Mouse (Mus musculus) retina, postnatal 7 days (tissue): ENCODE data around the gene Bud31.
"Not testable (repeated sequence)": the region's sequence is repeated elsewhere in the genome, so short reads cannot be mapped to it uniquely, and the experiment has no call there.

ENCODE experiments used
- DNase-seq: peaks from one replicate; pipeline ENCODE4 v3.0.0-alpha.2; 2012; ENCODE audit warnings: low read depth, low spot score

Bud31 gene

DNA sequence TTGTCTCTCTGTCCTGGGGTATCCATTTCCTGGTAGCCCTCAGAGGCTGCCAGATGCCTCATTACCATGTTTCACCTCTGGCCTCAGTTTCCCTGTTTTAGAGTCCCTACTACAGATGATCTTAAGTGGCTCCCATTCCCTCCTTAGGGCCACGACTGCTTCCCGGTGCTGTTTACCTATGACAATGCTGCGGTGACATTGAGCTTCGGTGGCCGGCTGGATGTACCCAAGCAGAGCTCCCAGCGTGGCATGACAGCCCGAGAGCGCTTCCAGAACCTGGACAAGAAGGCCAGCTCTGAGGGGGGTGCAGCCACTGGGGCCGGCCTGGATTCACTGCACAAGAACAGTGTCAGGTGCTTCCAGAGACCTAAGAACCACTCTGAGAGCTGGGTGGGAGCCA is 13.6 kb upstream of the Bud31 start:
- no peak for DNase-seq

DNA sequence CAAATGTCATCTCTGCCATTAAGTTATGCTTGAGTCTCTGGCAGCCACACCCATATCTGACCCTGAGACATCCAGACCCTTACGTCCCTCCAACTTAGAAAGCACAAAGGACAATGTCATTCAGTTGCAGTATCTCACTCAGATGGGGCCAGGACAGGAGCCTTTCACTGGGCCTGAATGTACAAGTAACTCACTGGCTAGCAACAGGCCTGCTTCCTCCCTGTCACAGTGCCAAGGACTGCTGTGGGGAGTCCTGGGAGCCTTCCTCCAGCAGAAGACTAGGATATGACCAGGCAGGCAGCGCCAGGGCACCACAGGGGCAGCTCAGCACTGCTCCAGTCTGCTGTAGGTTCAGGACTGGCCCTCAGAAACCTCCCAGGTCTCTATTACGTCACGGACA is 11.0 kb upstream of the Bud31 start:
- no peak for DNase-seq

DNA sequence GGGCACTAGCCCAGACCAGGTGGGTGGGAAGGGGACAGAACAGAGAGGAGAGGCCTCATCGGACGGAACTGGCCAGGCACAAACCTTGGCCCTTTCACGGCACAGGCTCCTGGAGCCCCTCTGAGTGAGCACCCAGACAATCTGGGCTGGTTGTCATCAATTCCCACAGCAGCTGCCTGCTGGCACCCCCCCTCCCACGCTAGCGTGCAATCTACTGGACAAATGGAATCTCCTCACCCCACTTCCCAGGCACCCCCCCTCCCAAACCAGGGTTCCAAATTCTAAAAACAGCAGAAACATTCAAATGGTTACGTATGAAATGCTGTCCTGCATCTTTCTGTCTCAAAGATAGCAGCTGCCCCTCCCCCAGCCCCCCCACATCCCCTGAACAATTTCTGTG is 10.4 kb upstream of the Bud31 start:
- not testable (repeated sequence) for DNase-seq

DNA sequence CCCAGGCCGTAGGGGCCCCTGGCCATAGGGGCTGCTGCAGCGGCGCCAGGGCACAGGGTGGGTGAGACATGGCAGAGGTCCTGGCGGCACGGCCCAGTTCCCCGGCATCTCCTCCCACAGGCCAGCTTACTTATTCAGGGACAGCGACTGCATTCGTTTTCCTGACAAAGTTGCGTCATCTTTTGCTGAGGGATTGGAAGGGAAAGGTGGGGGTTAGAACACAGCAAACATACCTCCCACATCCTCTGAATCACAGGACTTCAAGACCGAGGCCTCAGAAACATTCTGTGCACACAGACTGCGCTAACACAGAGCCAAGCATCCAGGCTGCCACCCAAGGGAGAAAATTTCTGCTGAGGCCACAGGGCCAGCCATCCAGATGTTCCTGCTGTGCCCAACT is 10.0 kb upstream of the Bud31 start:
- DNase-seq: no peak

DNA sequence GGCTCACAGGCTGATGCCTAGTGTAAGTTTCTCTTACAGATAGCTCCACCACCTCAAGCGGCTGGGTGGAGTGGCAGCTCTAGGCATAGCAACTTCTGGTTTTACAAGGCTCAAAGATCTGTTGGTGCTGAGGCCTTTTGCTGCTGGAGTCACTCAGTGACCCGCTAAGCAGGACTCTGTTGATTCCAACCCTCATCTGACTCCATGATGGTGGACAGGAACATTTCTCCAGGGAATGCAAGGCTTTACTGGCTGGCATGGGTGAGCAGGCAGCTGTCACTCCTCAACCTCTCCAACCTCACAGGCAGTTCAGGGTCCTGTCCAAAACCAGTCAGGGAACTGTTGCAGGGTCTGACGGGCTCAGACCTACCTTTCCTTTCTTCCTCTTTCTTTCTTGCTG is 9.2 kb upstream of the Bud31 start:
- DNase-seq: no peak

DNA sequence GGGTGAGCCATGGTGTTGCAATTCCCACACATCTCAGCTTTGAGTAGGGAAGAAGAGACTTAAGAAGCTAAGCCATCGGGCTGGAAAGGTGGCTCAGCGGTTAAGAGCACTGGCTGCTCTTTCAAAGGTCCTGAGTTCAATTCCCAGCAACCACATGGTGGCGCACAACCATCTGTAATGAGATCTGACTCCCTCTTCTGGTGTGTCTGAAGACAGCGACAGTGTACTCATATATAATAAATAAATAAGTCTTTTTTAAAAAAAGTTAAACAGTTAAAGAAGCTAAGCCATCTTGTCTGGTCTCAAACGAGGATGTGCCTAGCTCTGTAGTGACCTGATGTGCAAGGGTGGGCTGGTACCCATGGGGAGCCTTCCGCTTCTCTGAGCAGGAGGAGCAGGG is 6.9 kb upstream of the Bud31 start:
- DNase-seq: not testable (repeated sequence)

DNA sequence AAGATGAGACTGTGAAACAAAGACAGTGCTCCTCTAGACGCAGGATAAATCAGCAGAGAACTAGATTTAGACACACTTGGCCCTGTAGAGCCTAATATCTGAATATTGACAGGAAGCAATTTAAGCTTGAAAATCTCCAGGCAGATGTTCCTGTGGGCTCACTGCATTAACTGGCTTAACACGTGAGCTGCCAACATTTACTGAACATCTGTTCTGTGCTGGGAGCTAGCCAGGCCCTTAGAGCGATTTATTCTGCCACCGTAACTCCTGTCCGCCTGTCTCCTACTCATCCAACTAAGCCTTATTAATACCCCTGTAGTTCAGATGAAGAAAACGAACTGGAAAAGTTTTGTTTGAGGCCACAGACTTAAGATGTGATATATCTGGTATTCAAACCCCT is 1.3 kb upstream of the Bud31 start:
- DNase-seq: peak; percentile 55

DNA sequence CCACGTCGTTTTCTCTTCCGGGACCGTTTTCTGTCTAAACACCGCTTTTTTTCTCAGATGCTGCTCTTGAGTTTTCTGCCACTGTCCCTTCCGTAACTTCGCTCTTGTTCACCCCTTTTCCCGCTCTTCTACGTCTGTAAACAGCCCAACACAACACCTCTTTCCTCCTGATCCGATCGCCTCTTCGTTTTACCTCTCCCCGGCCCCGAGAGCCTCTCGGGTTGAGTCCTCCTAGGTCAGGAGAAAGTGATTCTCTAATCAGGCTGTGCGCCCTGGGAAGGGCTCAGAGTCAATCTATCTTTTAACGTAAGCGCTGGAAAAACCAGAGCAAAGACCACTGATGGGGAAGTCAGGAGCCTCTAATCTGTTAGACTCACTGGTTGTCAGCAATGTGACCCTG is 449 bp downstream of the Bud31 start:
- DNase-seq: no peak

DNA sequence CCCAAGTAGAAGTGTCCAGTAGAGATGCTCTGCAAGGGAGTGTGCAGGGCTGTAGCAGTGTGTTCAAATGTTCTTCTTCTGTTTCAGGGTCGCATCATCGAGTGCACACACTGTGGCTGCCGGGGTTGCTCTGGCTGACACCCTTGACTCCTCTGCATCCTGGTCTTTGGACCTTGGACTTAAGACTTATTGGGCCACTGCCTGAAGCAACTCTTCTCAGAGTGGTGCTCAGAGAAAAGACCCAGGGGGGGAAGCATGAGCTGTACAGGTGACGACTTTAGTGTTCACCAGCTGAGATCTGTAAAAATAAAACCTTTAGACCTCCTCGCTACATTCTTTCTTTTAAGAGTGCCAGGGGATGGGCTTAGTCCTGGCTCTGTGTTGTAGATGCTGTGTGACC is 7.6 kb downstream of the Bud31 start:
- DNase-seq: no peak

DNA sequence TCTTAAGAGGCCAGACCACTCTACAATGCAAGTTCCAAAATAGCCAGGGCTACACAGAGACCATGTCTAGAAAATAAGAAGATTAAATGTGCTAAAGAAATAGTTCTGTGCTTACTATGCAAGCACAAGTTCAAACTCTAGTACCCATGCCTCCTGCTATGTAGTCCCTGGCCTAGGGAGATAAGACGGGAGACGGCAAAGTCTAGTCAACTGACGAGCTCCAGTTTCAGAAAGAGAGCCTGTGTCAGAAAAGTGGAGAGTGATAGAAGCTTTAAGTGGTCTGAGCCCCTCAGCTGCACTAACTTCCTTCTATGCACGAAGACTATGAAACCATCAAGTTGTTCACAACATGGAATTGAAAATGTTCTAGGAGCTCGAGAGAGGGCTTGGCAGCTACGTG is 9.1 kb downstream of the Bud31 start:
- no peak for DNase-seq

DNA sequence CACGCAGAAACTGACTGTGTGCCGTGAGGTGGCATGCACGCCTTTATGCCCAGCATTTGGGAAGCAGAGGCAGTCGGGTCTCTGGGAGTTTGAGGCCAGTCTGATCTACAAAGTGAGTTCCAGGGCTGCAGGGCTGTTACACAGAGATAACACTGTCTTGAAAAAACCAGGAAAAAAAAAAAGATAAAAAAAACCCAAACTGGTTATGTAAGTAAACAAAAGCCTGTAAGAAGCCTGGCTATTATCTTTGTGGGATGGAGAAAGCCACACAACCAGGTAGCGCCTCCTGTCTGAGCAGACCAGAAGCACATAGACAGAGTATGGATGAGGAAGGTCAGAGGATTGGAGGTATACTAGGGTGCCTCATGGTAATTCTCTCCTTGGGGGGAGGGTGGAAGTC is 12.5 kb downstream of the Bud31 start:
- DNase-seq: no peak

DNA sequence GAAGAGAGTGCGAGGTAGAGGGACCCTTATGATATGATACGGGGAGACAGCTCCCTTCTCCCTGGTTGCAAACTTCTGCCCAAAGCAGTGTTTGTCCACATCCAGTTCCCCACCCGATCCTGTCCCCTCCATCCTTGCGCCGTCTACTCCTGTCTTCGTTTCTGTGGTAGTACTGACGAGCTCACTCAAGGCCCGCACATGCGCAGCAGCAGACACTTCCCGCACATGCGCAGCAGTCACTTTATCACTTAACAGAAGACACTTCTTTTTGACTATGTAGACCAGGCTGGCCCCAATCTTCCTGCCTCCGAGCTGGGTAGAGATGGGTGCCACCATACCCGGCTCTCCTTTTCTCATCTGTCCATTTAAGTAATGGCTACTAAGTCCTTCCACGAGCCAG is 21.2 kb downstream of the Bud31 start:
- no peak for DNase-seq

DNA sequence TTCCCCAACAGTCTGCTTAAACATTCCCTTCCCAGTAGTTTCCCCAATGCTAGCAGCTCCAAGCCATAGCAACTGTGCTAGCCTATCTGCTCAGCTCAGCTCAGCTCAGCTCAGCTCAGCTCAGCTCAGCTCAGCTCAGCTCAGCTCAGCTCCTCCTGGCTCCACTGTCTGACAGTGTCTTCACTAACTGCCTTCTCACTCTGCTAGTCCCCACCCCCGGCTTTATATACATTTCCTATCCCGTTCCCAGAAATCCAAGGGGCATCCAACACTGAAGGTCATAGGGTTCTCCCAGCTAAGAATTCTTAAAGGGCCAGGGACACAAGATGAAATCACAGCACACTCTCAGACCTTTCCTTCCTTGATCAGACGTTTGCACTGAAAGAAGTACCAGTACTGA is 24.5 kb downstream of the Bud31 start:
- DNase-seq: no peak

DNA sequence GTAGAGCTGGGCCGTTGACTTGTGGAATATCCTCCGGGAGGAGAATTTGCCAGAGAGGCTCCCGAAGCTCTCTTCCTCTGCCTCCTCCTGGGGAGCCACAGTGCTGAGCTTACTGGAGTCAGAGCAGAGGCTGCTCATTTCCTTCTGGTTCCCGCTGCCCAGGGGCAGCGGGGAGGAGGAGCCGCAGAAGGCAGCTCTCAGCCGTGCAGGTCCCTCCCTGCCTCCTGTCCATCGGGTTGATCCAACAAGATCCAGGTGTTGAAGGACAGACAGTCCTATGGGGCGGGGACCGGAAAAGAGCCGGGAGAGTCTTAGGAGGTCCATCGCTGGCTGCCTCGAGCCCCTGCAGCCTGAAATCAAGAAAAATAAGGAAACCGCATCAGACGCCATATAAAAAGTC is 25.0 kb downstream of the Bud31 start:
- no peak for DNase-seq

DNA sequence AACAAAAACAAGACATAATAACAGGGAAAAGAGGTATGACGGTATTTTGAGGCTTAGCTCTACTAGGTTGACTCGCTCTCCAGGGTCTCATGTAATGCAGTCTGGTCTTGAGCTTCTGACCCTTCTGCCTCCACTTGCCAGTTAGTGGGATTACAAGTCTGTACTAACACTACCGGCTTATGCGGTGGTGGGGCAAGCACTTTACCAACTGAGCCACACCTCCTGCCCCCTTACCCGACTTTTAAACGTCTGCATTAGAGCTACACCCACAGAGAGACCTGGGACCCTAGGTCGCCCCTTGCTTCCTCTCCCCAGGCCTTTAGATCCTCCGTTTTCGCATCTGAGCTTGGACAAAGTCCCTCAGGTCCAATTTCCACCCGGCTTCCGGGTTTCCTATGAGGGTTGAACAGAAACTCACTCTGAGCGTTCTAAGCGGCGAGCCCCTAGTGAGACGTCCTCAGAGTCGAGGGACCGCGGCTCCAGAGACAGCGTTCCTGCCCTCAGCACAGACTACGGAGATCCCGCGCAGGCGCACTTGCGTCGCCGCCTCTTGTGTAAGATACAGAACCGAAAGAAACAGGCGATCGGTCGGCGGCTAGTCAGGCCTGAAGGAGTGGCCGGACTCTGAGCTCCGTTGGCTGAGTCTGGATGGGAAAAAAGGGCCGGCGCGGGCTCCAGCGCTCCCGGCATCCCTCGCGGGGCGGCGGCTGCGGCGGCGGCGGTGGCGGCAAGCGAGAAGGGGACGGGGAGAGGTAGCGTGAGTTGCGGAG is 26.6 kb downstream of the Bud31 start, which contains the start of the genes Ptcd1 and Cpsf4:
Gene Ptcd1 (minus strand): TSS at position 573 of the 770 bp plus-strand sequence.
Gene Cpsf4 (plus strand): TSS at position 678 of the 770 bp plus-strand sequence.
- peak; percentile 98 for DNase-seq

DNA sequence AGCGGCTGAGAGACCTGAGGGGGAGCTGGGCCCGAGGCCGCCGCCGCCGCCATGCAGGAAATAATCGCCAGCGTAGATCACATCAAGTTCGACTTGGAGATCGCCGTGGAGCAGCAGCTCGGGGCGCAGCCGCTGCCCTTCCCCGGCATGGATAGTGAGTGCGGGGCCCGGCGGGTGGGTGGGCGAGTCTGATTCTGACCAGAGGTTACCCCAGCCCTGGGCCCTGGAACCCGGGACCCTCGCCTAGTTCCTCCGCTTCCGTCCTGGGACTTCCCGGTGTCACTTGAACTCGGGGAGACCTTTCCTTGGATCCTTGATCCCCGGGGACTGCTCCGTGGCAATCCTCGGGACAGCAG is 27.1 kb downstream of the Bud31 start:
- no peak for DNase-seq

DNA sequence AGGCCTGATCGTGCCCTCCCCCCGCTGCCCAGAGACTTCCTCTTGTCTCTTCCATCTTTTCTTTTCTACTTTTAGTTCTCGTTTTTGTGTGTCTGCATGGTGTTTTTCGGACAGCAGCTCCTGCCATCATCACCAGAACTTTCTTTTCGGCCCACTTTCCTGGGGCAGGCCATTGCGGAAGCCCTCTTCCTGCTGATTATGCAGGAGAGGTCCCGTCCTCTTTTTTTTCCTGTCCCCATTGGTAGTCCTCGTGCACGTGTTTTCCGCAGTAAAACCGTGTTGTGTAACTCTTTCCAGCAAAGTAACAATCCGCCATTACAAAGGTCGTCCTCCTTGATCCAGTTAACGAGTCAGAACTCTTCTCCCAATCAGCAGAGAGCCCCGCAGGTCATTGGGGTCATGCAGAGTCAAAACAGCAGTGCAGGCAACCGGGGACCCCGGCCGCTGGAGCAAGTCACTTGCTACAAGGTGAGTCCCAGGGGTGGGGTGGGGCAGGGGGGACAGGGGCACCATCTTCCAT is 38.4 kb downstream of the Bud31 start:
- no peak for DNase-seq

DNA sequence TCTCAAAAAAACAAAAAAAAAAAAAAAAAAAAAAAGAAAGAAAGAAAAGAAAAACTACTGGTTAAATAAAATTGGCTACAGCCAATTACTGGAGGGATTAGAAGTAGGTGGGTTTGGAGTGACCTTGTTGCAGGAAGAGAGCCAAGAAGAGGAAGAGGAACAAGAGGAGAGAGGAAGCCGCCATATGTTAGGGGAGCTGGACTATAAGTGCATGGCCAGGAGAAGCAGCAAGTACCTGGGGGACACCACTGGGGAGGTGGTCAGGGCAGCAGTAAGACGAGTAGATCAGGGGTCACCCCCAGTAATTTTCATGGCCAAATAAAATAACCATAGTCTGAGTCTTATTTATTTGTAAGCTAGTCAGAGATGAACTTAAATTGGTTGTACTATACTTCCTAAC is 45.1 kb downstream of the Bud31 start:
- DNase-seq: no peak

DNA sequence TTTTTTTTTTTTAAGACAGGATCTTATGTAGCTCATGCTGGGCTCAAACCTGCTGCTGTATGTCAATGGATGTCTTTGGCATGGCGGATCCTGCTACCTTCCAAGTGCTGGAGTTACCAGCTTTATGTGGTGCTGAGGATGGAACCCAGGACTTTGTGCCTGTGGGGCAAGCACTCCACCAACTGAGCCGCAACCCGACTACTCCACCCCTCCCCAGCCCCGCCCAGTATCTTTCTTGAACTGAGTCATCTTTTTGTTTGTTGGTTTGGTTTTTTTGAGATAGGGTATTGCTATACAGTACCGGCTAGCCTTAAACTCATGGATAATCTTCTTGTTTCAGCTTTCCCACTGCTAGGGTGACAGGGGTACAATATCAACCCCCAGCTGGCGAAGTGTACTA is 49.3 kb downstream of the Bud31 start:
- no peak for DNase-seq

DNA sequence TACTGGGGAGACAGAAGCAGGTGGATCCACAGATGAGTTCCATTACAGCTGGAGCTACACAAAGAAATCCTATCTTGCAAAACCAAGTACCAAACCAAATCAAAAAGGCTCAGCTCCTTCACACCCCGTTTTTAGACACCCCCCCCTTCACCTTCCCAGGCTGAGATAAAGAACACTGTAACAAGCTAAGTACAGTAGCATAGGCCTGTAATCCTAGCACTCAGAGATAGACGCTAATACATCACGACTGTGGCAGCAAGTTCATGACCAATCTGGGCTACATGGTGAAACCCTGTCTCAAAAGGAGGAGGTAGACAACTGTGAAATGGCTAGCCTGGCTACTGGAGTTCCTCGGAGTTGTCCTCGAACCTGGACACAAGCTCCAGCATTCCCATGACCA is 50.2 kb downstream of the Bud31 start:
- no peak for DNase-seq

DNA sequence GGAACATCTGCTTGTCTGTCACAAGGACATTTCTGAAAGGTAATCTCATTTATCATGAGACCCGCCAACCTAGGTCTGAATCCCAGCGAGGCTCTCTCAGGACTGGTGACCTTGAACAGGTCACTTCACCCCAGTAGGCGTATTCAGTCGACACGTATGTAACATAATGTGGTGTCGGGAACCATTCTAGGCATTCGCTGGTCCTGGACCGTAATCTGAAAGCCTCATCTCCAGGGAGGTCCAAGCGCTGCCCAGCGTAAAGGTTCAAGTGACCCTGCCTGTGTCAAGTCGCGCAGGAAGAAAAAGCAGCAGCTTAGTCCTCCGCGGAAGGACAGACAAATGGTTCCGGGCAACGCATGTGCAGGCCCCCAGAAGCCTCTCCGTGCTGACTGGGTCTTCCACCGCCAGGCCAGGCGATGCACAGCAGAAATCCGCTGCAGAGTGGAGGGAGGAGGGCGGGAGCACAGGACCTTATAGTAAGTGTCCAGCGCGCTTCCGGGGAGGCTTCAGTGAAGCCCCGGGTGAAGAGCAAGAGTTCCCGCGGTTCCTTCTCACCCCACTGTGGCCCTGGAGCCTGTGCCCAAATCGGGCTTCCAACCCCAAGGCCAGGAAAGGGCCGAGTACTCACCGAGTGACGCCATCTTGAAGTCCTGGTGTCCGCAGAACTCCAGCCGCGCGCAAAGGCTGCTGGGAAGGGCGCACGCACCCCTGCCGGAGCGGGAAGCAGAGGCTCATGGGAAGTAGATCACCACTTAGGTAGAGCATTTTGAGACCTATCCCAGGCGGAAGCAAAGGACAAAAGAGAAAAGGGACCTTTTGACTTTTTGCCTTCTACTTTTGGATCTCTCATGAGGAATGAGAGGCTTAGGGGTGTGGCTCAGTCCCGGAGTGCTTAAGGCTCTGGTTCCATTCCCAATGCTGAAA is 51.0 kb downstream of the Bud31 start:
- peak; percentile 83 for DNase-seq

DNA sequence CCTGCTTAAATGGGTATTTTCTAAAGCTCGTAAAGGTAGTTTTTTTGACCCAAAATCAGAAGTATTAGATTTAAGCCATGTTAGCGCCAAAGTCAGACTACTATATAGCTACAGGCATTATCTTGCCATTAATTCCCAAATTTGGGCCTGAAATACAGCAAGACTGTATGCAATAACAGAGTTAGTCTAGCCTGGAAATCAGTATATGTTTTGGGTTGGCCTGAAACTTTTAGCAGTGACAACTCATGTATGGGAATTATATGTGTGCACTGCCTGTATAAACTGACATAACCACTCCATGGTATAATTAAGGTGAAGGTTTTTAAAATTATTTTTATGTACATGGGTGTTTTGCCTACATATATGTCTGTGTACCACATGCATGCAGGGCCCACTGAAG is 51.8 kb downstream of the Bud31 start, which contains the start of gene Atp5j2:
Gene Atp5j2 (minus strand): TSS at position 101 of the 400 bp plus-strand sequence.
- DNase-seq: no peak
